Mouse (Mus musculus): ENCODE measurements around the gene Golga4.

DNA sequence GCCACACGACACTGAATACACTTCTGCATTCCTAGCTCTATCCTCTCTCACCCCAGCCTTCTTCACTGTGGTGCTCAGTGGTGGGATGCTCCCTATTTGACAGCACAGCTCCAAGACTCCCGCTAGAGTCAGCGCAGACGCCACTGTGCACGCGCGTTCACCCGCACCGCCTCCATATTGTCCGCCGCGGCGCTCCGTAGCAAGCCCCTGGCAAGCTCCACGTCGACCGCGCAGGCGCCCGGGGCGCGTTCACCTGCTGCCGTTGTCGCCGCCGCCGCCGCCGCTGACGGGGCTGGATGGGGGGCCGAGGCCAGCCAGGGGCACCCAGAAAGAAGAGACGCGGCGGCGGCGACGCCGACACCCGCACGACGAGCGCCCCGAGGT lies at the start of gene Golga4:
- TF ChIP-seq POLR2A (IDR thresholded peaks at IDR 0.05; ENCODE audit: low read depth, low read length) (no peak), CTCF (conservative IDR thresholded peaks at IDR 0.05; ENCODE audit: insufficient read depth, insufficient read length, low read depth, low read length) (no peak)

All from kidney, adult 2 months (tissue).